Mouse (Mus musculus): ENCODE results near the gene Aspn.

- TF ChIP-seq TAL1 (IDR thresholded peaks at IDR 0.05; ENCODE audit: low read length) (no peak), GATA1 (IDR thresholded peaks at IDR 0.05; ENCODE audit: low read length) (no peak)
Measured at GRCm38 (mm10) chr13:49586062-49586461, 41.8 kb downstream of the Aspn start.
